Mouse (Mus musculus) hindbrain, embryonic 11.5 days (tissue): Measurements from ENCODE around the gene Dock2. TPM values are rescaled to one million over a fixed set of nuclear protein-coding genes. Genes with fewer than 3 reads are reported as not detected.

Experiments used
- ATAC-seq: fragments of 200-750 bp; cut with Nextera tagmentation; 2 replicates; pipeline ENCODE4 v1.8.0; 2017; ENCODE audit warnings: mild to moderate bottlenecking, moderate TSS enrichment, moderate library complexity; ENCODE audit not compliant: low FRiP score
- DNase-seq: peaks from one replicate; pipeline ENCODE4 v3.0.0-alpha.2; 2015; ENCODE audit warnings: low spot score
- H3K27ac ChIP-seq: fragments of 300-500 bp; sonication (generic); 2 replicates; pipeline ENCODE4 v1.5.1; 2014; ENCODE audit warnings: mild to moderate bottlenecking, low read depth, low read length
- H3K27me3 ChIP-seq: fragments of 300-500 bp; sonication (generic); 2 replicates; pipeline ENCODE4 v1.6.1; 2014; ENCODE audit warnings: mild to moderate bottlenecking, low read length, moderate library complexity, mixed read lengths; ENCODE audit not compliant: control insufficient read depth, insufficient read depth
- H3K36me3 ChIP-seq: fragments of 300-500 bp; sonication (generic); 2 replicates; pipeline ENCODE4 v1.6.1; 2014; ENCODE audit warnings: mild to moderate bottlenecking, low read length, moderate library complexity, mixed read lengths; ENCODE audit not compliant: control insufficient read depth, insufficient read depth
- H3K4me1 ChIP-seq: fragments of 300-500 bp; sonication (generic); replicated peaks from 2 replicates; pipeline ENCODE4 v1.6.1; 2014; ENCODE audit warnings: low read length, mixed read lengths; ENCODE audit not compliant: control insufficient read depth, insufficient read depth
- H3K4me2 ChIP-seq: fragments of 300-500 bp; sonication (generic); replicated peaks from 2 replicates; pipeline ENCODE4 v1.6.1; 2014; ENCODE audit warnings: mild to moderate bottlenecking, low read depth, low read length
- H3K4me3 ChIP-seq: fragments of 300-500 bp; sonication (generic); 2 replicates; pipeline ENCODE4 v1.5.1; 2014; ENCODE audit warnings: low read depth, low read length
- H3K9ac ChIP-seq: fragments of 300-500 bp; sonication (generic); 2 replicates; pipeline ENCODE4 v1.6.1; 2014; ENCODE audit warnings: low read depth, low read length
- H3K9me3 ChIP-seq: fragments of 300-500 bp; sonication (generic); 2 replicates; pipeline ENCODE4 v1.6.1; 2016; ENCODE audit warnings: low read length; ENCODE audit not compliant: control insufficient read depth
- WGBS: fragments of 180-500 bp; shearing (Covaris S2); extraction: QIAGEN DNeasy Blood & Tissue Kit; methylation state at CpG from one replicate; pipeline ENCODE4 v1.1.7; 2014; 5-methylcytosine and 5-hydroxymethylcytosine counted together
- polyA plus RNA-seq: library from polyadenylated mRNA; unstranded; fragments of >200 nt; fragmentation: Nextera tagmentation; extraction: Ambion mirVana; gene quantifications from 2 replicates; pipeline ENCODE4 v1.2.1, GENCODE M21; 2014

The Dock2 gene
- polyA plus RNA-seq, 1 experiment from 2014 or later, result 0.77 TPM

- H3K36me3 ChIP-seq, result no peaks in the 10 kb centered on the region
- 51% methylated on average over 2 of the region's 2 CpGs for WGBS
- H3K9me3 ChIP-seq, result no peaks in the 10 kb centered on the region
- no peak overlapping the region for H3K4me2 ChIP-seq
- H3K4me1 ChIP-seq, result no peaks in the 10 kb centered on the region
- H3K27ac ChIP-seq, result no peak overlapping the region
- DNase-seq (peak; percentile 14), ATAC-seq (no peak)
- no peak overlapping the region for H3K9ac ChIP-seq
- no peak overlapping the region for H3K4me3 ChIP-seq
- no peaks in the 10 kb centered on the region for H3K27me3 ChIP-seq
These were observed 427.6 kb downstream of the Dock2 start for GRCm38 (mm10) chr11:34356109-34356508.

- Histone ChIP-seq H3K27ac (no peak overlapping the region), H3K36me3 (no peaks in the 10 kb centered on the region), H3K4me1 (no peaks in the 10 kb centered on the region), H3K9ac (no peak overlapping the region), H3K27me3 (no peaks in the 10 kb centered on the region), H3K4me2 (no peak overlapping the region), H3K9me3 (no peaks in the 10 kb centered on the region), H3K4me3 (no peak overlapping the region)
- WGBS, result 68% methylated on average over 12 of the region's 12 CpGs
- ATAC-seq (no peak), DNase-seq (no peak)
These were observed 428.3 kb downstream of the Dock2 start for GRCm38 (mm10) chr11:34355406-34355805.

- no peak for ATAC-seq
- H3K36me3 ChIP-seq, result no peaks in the 10 kb centered on the region
- 91% methylated on average over 10 of the region's 10 CpGs for WGBS
These were observed 434.1 kb downstream of the Dock2 start for GRCm38 (mm10) chr11:34349453-34350056.

GRCm38 (mm10) chr11:34348287-34348918, 435.3 kb downstream of the Dock2 start:
- ATAC-seq (no peak), DNase-seq (no peak)
- Histone ChIP-seq H3K9ac (no peak overlapping the region), H3K4me1 (no peaks in the 10 kb centered on the region), H3K4me3 (no peak overlapping the region), H3K27ac (no peak overlapping the region), H3K36me3 (no peaks in the 10 kb centered on the region), H3K27me3 (no peaks in the 10 kb centered on the region), H3K9me3 (no peaks in the 10 kb centered on the region), H3K4me2 (no peak overlapping the region)
- 77% methylated on average over 4 of the region's 4 CpGs for WGBS

More at GRCm38 (mm10) chr11:34349453-34350056, 434.1 kb downstream of the Dock2 start:
- no peak overlapping the region for H3K27ac ChIP-seq
- H3K9me3 ChIP-seq, result no peaks in the 10 kb centered on the region
- no peak overlapping the region for H3K4me3 ChIP-seq
- no peak overlapping the region for H3K4me2 ChIP-seq
- no peak overlapping the region for H3K9ac ChIP-seq
- H3K4me1 ChIP-seq, result no peaks in the 10 kb centered on the region
- no peaks in the 10 kb centered on the region for H3K27me3 ChIP-seq
- no peak for DNase-seq

GRCm38 (mm10) chr11:34344310-34344709, 439.4 kb downstream of the Dock2 start:
- Histone ChIP-seq H3K4me1 (no peaks in the 10 kb centered on the region), H3K4me2 (no peak overlapping the region), H3K9ac (no peak overlapping the region), H3K27me3 (no peaks in the 10 kb centered on the region), H3K4me3 (no peak overlapping the region), H3K36me3 (no peaks in the 10 kb centered on the region), H3K27ac (no peak overlapping the region), H3K9me3 (no peaks in the 10 kb centered on the region)
- ATAC-seq (peak; percentile 38; the same call in 1 of the 2 replicates), DNase-seq (no peak)
- 62% methylated on average over 5 of the region's 5 CpGs for WGBS

- H3K27ac ChIP-seq, result no peak overlapping the region
- no peak overlapping the region for H3K9ac ChIP-seq
- WGBS, result 66% methylated on average over 4 of the region's 4 CpGs
- no peak overlapping the region for H3K4me2 ChIP-seq
- no peak for DNase-seq
- no peak for ATAC-seq
- H3K9me3 ChIP-seq, result no peaks in the 10 kb centered on the region
- H3K4me1 ChIP-seq, result no peaks in the 10 kb centered on the region
- H3K27me3 ChIP-seq, result no peaks in the 10 kb centered on the region
- no peaks in the 10 kb centered on the region for H3K36me3 ChIP-seq
- no peak overlapping the region for H3K4me3 ChIP-seq
These were observed 439.9 kb downstream of the Dock2 start for GRCm38 (mm10) chr11:34343742-34344307.

GRCm38 (mm10) chr11:34339693-34340092, 444.0 kb downstream of the Dock2 start:
- 72% methylated on average over 5 of the region's 5 CpGs for WGBS
- no peaks in the 10 kb centered on the region for H3K4me1 ChIP-seq
- H3K27ac ChIP-seq, result no peak overlapping the region
- no peak for ATAC-seq
- H3K27me3 ChIP-seq, result no peaks in the 10 kb centered on the region
- no peak overlapping the region for H3K9ac ChIP-seq
- H3K4me3 ChIP-seq, result no peak overlapping the region
- no peak overlapping the region for H3K4me2 ChIP-seq
- no peaks in the 10 kb centered on the region for H3K36me3 ChIP-seq
- DNase-seq, result no peak
- no peaks in the 10 kb centered on the region for H3K9me3 ChIP-seq

- Histone ChIP-seq H3K9me3 (no peaks in the 10 kb centered on the region), H3K9ac (no peak overlapping the region), H3K27ac (no peak overlapping the region), H3K27me3 (no peaks in the 10 kb centered on the region), H3K36me3 (no peaks in the 10 kb centered on the region), H3K4me2 (no peak overlapping the region), H3K4me1 (no peaks in the 10 kb centered on the region), H3K4me3 (no peak overlapping the region)
- no peak for DNase-seq
- ATAC-seq, result no peak
- 78% methylated on average over 1 of the region's 1 CpGs for WGBS
These were observed 445.8 kb downstream of the Dock2 start for GRCm38 (mm10) chr11:34337907-34338306.
